Mouse (Mus musculus) c-Kit-positive CD71-positive TER-119-negative erythroid progenitor cells, embryonic 14.5 days (primary cell): ENCODE data around the gene Dync1i2.

ENCODE experiments used
- DNase-seq: peaks from one replicate; pipeline ENCODE4 v3.0.0-alpha.2; 2013; ENCODE audit warnings: low read depth

Gene Dync1i2

GRCm38 (mm10) chr2:71270085-71270484 lies 58.6 kb downstream of the Dync1i2 start:
- peak; percentile 43 for DNase-seq

GRCm38 (mm10) chr2:71273955-71274679 lies 62.6 kb downstream of the Dync1i2 start:
- no peak for DNase-seq

- no peak for DNase-seq
These were observed 64.2 kb downstream of the Dync1i2 start for GRCm38 (mm10) chr2:71275734-71276133.

GRCm38 (mm10) chr2:71278791-71279775 lies 67.6 kb downstream of the Dync1i2 start:
- no peak for DNase-seq

- DNase-seq: no peak
These were observed 70.5 kb downstream of the Dync1i2 start for GRCm38 (mm10) chr2:71281981-71282380.

GRCm38 (mm10) chr2:71290107-71290775 lies 78.7 kb downstream of the Dync1i2 start:
- DNase-seq: no peak

GRCm38 (mm10) chr2:71291566-71291965 lies 80.1 kb downstream of the Dync1i2 start:
- no peak for DNase-seq

GRCm38 (mm10) chr2:71293983-71294382 lies 82.5 kb downstream of the Dync1i2 start:
- no peak for DNase-seq

- DNase-seq: no peak
These were observed 83.0 kb downstream of the Dync1i2 start for GRCm38 (mm10) chr2:71294489-71294888.

GRCm38 (mm10) chr2:71295844-71296243 lies 84.3 kb downstream of the Dync1i2 start:
- no peak for DNase-seq

GRCm38 (mm10) chr2:71297501-71297900 lies 86.0 kb downstream of the Dync1i2 start:
- no peak for DNase-seq

- DNase-seq: no peak
These were observed 87.2 kb downstream of the Dync1i2 start for GRCm38 (mm10) chr2:71298729-71299128.

- no peak for DNase-seq
These were observed 90.7 kb downstream of the Dync1i2 start for GRCm38 (mm10) chr2:71302156-71302663.

GRCm38 (mm10) chr2:71303221-71303620 lies 91.7 kb downstream of the Dync1i2 start:
- DNase-seq: no peak

- no peak for DNase-seq
These were observed 93.3 kb downstream of the Dync1i2 start for GRCm38 (mm10) chr2:71304821-71305220.

- no peak for DNase-seq
These were observed 94.9 kb downstream of the Dync1i2 start for GRCm38 (mm10) chr2:71306357-71306756.

- no peak for DNase-seq
These were observed 98.2 kb downstream of the Dync1i2 start for GRCm38 (mm10) chr2:71309726-71310125.

GRCm38 (mm10) chr2:71312067-71312466 lies 100.6 kb downstream of the Dync1i2 start:
- DNase-seq: no peak
